Mouse (Mus musculus) kidney, postnatal 36 days (tissue): ENCODE measurements around the gene Bdh1.

ENCODE experiments used
- DNase-seq, 2 experiments: peaks; one replicate each; pipeline ENCODE4 v3.0.0; 2021 to 2022; ENCODE audit warnings: mixed read lengths in 2 of 2

The Bdh1 gene

GRCm38 (mm10) chr16:31428675-31429470 is 6.8 kb downstream of the Bdh1 start:
- peak in 1 of 2 experiments; percentile 63 for DNase-seq

GRCm38 (mm10) chr16:31429471-31430155 is 7.5 kb downstream of the Bdh1 start:
- DNase-seq: peak; percentile 90 to 92

GRCm38 (mm10) chr16:31433466-31434110 is 11.5 kb downstream of the Bdh1 start:
- peak in 1 of 2 experiments; percentile 50 for DNase-seq

GRCm38 (mm10) chr16:31435146-31435545 is 13.1 kb downstream of the Bdh1 start:
- no peak for DNase-seq

- DNase-seq: no peak
Measured at GRCm38 (mm10) chr16:31436085-31436484, 14.0 kb downstream of the Bdh1 start.

- no peak for DNase-seq
Measured at GRCm38 (mm10) chr16:31437358-31437757, 15.3 kb downstream of the Bdh1 start.

GRCm38 (mm10) chr16:31439529-31439928 is 17.4 kb downstream of the Bdh1 start:
- DNase-seq: no peak

- DNase-seq: no peak
Measured at GRCm38 (mm10) chr16:31440046-31440445, 18.0 kb downstream of the Bdh1 start.

- DNase-seq: no peak
Measured at GRCm38 (mm10) chr16:31444521-31444920, 22.4 kb downstream of the Bdh1 start.

GRCm38 (mm10) chr16:31446067-31446853 is 24.2 kb downstream of the Bdh1 start:
- no peak for DNase-seq

- DNase-seq: no peak
Measured at GRCm38 (mm10) chr16:31449973-31450372, 27.9 kb downstream of the Bdh1 start.

GRCm38 (mm10) chr16:31451235-31451634 is 29.2 kb downstream of the Bdh1 start:
- DNase-seq: no peak

GRCm38 (mm10) chr16:31452467-31452866 is 30.4 kb downstream of the Bdh1 start:
- DNase-seq: no peak

GRCm38 (mm10) chr16:31454013-31454412 is 31.9 kb downstream of the Bdh1 start:
- peak; percentile 79 to 82 for DNase-seq

GRCm38 (mm10) chr16:31455276-31456045 is 33.4 kb downstream of the Bdh1 start:
- peak; percentile 44 to 56 for DNase-seq

GRCm38 (mm10) chr16:31458229-31458918 is 36.3 kb downstream of the Bdh1 start:
- DNase-seq: peak; percentile 56 to 89

GRCm38 (mm10) chr16:31459968-31460461 is 37.9 kb downstream of the Bdh1 start:
- DNase-seq: peak; percentile 65 to 66

- no peak for DNase-seq
Measured at GRCm38 (mm10) chr16:31460506-31460905, 38.4 kb downstream of the Bdh1 start.

GRCm38 (mm10) chr16:31461046-31461445 is 39.0 kb downstream of the Bdh1 start:
- no peak for DNase-seq

- no peak for DNase-seq
Measured at GRCm38 (mm10) chr16:31462113-31462687, 40.1 kb downstream of the Bdh1 start.

- no peak for DNase-seq
Measured at GRCm38 (mm10) chr16:31464953-31465352, 42.9 kb downstream of the Bdh1 start.
